Mouse (Mus musculus) retina, postnatal 1 day (tissue): ENCODE measurements around the gene Olfr222.
A peak's percentile ranks its signal among the peaks of the same experiment; 100 is the strongest.

Source experiments
- DNase-seq: peaks from one replicate; pipeline ENCODE4 v3.0.0-alpha.2; 2012

Gene Olfr222

GRCm38 (mm10) chr11:59540123-59540522 is 35.9 kb downstream of the Olfr222 start:
- no peak for DNase-seq

GRCm38 (mm10) chr11:59538387-59538786 is 37.6 kb downstream of the Olfr222 start:
- DNase-seq = no peak

- no peak for DNase-seq
Observed at GRCm38 (mm10) chr11:59537218-59538130, 38.6 kb downstream of the Olfr222 start.

- no peak for DNase-seq
Observed at GRCm38 (mm10) chr11:59531562-59531961, 44.5 kb downstream of the Olfr222 start.

- peak; percentile 60 for DNase-seq
Observed at GRCm38 (mm10) chr11:59530870-59531535, 45.0 kb downstream of the Olfr222 start.

- no peak for DNase-seq
Observed at GRCm38 (mm10) chr11:59530221-59530620, 45.8 kb downstream of the Olfr222 start.

- peak; percentile 74 for DNase-seq
Observed at GRCm38 (mm10) chr11:59526472-59527080, 49.5 kb downstream of the Olfr222 start, which contains the start of gene Zkscan17. TSS of gene Zkscan17 (minus strand) at chr11:59526751.

GRCm38 (mm10) chr11:59525237-59525636 is 50.8 kb downstream of the Olfr222 start:
- peak; percentile 90 for DNase-seq

GRCm38 (mm10) chr11:59524150-59524549 is 51.9 kb downstream of the Olfr222 start:
- no peak for DNase-seq
